Mouse (Mus musculus): ENCODE measurements at regions not wholly inside any gene's neighbourhood (a gene's known extent, or its start where the extent isn't known, plus 50 kb on each side); places are given as distances from the start of the nearest gene placed in this dataset.
A peak's percentile ranks its signal among the peaks of the same experiment; 100 is the strongest.

DNA sequence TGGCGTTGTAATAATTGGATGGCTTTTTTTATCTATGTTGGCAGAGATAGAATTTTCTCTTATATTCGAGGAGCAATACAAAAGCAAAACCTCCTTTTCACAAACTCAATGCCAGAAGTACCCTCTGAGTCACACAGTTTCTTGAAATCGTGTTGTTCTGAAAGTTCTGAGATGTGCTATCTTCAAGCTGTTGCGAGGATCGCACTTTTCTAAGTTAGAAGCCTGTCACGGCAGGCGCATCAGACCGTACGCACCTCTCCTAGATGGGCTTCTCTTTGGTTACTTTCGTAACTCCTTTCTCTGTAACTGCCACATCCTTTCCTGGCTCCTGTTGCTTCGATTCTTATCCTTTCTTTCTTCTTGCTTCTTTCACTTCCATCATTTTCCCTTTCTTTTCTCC is 271.2 kb upstream of the Arrdc3 start:
- peak in 1 of 2 experiments; percentile 21 for DNase-seq (ENCODE audit: low spot score in 2 of 2)

DNA sequence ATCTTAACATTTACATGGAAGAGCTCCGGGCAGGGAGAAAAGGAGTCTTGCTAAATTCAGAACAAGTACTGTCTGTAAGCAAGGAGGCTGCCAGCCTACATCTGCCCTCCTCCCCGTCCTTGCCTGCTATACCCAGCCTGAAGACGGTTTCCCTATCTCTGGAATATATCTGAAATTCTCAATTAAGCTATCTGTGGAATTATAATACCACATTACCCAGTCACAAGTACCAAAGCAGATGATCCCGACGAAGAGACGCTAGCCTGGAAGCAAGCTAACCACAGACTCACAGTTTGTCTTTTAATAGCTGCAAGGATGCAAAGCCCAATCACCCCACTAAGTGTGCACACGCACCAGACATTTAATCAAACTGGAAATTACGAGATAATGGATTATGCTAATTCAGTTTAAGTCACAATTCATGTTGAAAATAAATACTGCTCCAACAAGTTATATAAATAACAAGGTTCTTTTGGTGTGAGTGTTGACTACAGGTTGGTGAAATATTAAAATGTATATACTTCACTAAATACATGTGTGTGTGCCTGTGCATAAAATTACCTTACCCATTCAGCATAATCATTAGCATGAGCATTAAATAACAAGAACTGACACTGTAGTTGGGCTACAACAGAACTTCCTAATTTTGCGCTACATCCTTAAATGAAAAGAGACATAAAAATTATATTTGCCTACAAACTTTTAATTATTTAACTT is 269.9 kb upstream of the Arrdc3 start:
- peak in 1 of 2 experiments; percentile 19 for DNase-seq (ENCODE audit: low spot score in 2 of 2)

DNA sequence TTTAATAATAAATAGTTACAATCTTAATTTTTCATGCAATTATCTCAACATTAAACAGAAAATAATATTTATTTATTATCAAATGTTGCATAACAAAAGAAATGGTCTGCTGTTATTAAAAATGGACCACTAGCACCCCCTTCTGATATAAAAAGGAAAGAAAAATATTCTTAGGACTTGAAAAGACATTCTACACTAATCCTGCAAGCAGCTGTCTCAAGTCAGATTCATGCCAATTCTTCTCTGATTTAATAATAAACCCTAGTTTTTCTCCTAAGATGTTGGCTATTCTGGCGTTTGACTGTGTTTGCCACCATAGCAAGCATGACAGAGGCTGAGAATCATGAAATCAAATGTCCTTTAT is 269.3 kb upstream of the Arrdc3 start:
- no peak for DNase-seq (ENCODE audit: low spot score in 2 of 2)

DNA sequence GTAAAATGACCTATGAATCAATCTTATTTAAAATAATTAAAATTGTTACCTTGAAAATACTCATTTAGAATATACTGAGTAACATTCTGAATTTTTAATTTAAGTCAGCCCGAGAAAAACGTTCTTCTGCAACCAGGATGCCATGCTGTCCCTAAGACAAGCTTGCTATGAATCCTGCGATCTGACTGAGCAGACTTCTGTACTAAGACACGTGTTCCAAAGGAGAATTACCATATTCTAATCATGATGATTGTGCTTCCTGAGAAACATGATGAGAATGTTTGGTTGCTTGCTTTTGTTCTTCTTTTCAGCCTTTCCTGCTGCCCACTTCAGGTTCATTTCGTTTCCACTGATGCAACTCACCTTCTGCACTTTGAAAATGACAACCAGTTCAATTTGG is 268.2 kb upstream of the Arrdc3 start:
- no peak for DNase-seq (ENCODE audit: low spot score in 2 of 2)

DNA sequence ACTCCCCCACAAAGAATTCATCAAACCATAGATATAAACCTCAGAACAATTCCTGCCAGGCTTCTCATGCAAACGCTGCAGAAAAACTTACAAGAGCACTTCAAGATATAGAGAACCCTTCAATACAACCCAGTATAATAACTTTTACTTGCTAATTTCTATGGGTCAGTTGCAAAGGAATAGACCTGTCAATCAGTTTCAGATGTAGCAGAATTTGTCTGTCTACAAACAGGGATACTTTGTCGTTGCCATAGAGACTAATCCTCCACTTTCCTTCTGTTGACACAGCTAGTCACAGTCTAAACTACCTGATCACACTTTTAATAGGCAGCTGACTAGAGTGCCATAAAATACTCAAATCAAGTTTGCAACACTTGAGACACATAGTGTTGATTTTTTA is 260.2 kb upstream of the Arrdc3 start:
- no peak for DNase-seq (ENCODE audit: low spot score in 2 of 2)

DNA sequence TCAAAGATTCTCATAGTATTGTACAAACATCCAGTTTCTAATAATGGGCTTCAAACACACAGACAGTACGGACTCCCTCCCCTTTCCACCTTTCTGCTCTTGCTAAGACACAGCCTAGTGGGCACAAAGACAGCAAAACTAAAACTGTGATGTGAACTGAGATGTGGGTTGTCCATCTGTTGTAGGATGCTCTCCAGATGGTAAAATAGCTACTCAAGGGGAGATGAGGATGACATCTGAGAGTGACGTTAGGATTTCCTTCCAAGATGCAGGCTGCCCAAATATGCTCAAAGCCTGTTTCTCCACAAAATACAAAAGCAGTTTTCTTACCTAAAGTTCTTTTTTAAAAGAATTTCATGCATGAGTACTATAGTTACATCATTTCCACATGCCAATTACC is 241.8 kb upstream of the Arrdc3 start:
- peak in 1 of 2 experiments; percentile 2 for DNase-seq (ENCODE audit: low spot score in 2 of 2)

DNA sequence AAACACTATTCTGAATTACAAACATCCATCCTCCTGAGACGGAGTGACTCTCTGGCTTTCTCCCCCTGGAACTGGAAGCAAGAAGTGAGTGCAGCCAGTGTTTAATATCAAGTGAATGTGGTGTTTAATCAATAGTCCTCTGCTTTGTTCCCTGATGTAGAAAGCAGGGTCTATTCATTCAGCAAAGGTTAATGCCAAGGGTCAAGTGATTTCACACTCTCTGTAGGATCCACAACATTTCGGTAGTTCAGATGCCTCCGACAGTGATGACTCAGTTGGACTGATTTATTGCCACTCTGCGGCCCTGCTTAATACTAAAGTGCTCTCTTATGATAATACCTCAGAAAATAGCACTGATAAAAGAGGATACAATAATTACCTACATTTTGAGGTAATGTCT is 235.6 kb upstream of the Arrdc3 start:
- no peak for DNase-seq (ENCODE audit: low spot score in 2 of 2)

DNA sequence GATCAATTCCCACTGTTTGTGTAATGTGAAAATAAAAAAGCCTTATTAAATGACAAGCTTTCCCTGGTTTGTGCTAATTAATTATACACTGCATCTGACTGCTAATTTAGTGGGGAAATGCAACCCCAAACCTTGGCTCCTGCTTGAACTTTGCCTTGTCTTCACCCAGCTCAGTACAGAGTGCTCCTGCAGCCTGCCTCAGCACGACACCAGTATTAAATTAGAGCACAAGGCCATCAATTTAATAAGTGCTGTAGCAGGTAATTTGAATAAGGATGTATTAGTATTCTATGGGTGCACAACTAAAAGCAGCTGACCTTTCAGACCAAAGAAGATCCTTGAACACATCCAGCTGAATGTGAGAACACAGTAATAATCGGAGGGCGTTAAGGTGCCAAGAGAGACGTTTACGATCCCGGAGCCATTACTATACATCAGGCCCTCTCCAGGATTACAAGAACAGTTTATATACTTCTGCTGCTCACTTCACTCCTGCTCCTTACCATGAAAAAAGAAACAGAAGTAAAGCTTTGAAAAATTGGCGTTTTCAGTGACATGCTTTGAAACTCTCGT is 230.1 kb upstream of the Arrdc3 start:
- DNase-seq (ENCODE audit: low spot score in 2 of 2) = no peak

DNA sequence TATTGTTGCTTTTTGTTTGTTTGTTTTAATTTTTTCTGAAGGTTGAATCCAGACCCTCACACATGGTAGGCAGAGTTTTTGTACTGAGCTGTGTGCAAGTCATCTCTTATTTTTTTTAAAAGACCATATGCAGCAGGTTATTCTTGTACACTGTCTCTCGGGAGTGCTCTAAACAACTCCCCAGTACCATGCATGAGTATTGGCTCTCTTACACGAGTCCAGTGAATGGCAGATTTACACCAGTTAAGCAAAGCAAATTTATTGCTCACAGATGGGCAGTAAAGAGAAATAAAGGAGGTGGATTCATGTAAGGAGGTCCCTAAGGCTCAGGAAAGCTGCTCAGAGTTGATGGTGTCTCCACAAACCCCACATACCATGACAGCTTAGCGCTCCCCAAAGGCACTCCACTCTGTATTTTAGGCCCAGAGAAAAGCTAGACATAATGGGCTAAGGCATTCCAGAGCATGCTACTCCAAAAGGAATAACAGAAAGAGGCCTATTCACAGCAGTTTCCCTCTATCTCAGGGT is 216.9 kb upstream of the Arrdc3 start:
- DNase-seq (ENCODE audit: low spot score in 2 of 2) = no peak

DNA sequence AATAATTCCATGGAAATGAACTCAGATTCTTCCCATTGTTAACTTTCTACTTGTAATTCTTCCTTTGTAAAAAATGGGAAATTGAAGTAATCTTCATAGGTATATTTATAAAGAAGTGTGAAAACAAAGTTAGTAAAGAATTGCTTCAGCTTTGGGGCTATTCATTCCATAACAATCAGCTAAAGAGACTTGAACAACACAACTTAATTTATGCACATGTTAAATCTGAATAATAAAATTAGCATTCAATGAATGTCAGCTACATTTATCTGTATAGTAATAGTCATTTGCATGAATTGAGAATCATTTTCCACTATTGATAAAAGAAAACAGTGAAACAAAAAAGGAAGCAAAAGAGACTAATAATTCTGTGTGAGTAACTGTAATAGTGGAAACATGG is 193.3 kb upstream of the Arrdc3 start:
- DNase-seq (ENCODE audit: low spot score in 2 of 2) = no peak

DNA sequence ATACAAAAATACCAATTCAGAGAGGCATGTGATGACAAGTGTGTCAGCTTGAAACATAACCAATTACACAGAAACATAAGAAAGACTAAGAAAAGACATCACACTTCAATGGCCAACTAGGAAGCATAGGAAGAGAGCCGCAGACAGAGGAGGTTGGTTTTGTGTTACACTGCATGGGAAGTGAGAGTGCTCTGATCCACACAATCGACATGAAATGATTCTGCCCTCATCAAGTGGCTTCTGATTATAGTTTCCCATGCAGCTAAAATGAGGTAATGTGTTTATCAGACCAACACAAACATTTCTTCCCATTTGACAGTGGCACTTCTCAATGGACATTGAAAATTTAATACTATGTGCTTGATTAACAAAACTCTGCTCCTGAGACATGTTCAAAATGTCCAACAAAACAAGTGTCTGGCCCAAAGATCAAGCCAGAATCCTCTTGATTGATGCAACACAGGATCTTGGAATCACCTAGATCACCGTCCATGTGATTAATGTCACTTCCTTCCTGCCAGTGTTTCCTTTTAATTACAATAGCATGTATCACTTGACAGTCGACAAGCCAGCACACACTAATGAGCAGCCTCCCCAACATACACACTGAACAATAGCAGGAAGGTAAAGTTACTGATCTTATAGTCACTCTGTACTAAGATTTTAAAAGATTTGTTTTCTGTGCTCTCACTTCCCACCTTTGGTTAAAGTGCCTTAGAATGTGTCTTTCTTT is 192.4 kb upstream of the Arrdc3 start:
- no peak for DNase-seq (ENCODE audit: low spot score in 2 of 2)

DNA sequence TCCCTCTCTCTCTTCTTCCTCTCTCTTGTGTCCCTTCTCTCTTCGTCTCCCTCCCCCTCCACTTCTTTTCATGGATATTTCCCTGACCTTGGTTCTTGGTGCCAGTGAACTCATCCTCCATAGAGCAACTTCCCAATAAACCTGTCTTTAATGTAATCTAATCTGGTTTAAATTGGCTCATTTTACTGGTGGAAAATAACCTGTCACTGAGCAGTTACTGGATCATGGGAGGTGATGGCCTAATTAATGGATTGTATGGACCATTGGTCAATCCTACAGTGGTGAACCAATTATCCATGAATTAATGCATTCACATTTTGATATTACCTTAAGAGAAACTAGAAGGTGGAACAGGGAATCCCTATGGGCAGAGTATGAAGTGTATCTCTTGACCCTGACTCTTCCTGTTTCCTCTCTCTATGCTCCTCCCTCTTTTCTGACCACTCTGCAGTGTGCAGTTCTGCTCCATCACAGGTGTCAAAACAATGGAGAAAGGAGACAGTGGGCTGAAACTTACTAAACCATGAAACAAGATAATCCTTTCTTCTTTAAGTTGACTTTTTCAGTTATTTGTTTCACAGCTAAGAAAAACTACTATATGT is 187.5 kb upstream of the Arrdc3 start:
- no peak for DNase-seq (ENCODE audit: low spot score in 2 of 2)

DNA sequence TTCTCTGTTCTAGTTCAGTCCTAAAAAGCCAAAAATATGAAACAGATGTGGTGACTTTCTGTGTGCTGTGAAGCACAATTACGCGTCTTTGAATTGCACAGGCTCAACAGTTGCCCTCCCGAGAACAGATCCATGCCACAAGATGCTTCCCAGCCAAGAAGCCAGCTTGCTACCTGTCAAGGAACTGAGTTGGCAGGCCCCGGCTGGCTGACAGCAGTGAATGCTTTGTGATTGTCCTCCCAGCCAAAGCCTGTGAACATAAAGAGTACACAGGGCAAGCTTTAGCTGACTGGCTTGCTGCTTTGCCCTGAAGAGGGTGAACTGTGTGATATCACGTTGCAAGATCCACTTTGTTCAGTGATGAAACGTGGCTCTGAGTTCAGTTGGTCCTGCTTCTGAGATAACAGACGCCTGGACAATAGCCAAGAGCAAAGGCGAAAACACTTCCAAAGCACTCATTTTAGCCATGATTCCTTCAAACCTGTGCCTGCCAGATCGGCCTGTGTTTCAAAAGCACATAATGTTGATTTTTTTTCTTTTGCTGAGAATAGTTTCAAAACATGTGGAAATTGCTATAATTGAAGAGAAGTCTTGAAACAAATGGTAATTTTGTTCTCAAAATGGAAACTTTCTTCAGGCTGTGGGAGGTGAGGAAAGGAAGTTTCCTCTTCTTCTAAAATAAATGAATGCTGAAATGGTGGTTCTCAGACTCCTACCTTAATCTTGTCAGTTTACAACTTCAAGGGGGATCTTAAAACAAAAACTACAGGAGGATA is 173.5 kb upstream of the Arrdc3 start:
- peak; percentile 15 to 33 for DNase-seq (ENCODE audit: low spot score in 2 of 2)

DNA sequence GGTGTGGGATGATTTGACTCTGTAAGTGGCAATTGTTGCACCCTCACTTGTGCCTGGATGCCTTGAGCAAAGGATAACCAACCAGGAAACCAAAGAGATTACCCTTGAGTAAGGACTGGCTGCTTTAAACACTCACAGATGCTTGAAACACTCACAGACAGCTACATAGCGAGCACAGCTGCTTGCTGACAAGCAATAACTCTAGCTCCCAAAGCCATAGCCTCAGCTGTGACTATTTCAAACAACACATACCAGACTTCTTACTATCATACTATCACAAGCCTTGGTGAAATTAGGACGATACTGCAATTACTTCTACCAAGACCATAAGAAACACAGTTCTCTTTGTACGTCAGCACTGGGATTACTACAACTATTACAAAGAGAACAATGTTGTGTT is 163.9 kb upstream of the Arrdc3 start:
- DNase-seq (ENCODE audit: low spot score in 2 of 2) = no peak

DNA sequence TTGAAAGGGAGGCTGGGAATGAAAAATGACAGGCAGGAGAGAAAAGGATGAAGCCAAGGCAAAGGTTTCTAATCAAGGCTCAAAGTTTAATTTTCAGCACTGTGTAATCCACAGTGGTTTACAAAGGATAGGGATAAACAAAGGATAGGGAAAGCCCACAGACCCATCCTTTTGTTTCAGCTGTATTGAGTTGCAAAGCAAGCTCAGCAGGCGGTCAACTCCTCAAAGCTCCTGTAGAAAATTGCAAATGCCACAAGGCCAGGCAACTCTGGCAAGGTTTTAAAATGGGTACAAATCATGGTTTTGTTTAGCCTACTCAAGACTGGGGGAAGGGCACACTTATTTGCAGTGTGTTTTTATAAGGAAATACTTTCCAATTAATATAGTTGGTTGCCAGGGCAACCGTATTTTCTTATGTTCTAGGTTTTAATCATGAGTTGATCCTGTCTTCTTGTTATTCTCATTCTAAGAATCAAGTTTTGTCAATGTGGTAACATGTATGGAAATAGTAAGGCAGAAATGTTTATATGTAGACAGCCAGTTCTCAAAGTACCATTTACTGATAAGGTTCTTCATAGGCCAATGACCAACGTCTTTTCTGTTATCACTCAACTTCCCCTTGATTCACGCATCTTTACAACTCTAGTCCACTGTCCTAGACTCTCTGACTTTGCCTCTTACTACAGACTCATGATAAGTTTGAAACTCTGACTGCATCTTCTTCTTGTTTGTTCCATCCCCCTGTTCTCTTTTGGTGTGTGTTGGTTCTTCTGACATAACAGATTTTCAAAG is 159.8 kb upstream of the Arrdc3 start:
- DNase-seq (ENCODE audit: low spot score in 2 of 2) = no peak

DNA sequence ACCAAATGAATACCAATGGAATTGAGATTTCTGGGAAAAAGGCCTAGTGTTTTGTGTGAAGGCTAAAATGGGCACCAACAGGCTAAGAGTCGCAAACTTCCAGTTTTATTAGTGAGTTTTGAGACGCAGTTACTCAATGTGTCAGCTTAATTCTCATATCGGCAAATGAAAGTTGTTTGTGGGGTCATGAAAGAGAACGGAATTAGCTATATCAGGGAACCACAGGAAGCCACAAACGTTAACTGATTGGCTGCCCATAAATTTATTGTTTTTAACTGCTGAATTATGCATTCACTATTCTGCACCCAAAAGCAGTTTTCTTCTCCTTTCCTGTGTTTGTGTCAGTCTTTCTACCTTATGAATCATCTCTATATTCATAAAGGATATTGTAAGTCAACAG is 154.0 kb upstream of the Arrdc3 start:
- no peak for DNase-seq (ENCODE audit: low spot score in 2 of 2)

DNA sequence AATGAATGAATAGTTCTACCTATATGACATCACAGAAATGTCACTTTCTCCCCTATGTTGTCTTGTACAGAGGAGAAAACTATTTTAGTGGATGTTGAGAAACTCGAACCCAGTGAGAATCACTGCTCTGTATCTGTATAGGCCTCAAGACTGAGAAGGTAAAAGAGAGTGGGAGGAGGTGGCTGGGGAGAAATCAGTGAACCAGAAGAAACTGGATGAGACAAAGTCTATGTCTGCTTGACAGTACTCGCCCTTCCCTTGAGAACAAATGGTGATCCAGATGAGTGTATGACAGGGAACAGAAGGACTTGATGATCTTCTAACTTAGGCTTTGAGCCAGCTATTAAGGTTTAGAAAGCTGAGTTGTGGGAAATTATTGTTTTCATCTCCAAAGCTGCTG is 137.2 kb upstream of the Arrdc3 start:
- no peak for DNase-seq (ENCODE audit: low spot score in 2 of 2)

DNA sequence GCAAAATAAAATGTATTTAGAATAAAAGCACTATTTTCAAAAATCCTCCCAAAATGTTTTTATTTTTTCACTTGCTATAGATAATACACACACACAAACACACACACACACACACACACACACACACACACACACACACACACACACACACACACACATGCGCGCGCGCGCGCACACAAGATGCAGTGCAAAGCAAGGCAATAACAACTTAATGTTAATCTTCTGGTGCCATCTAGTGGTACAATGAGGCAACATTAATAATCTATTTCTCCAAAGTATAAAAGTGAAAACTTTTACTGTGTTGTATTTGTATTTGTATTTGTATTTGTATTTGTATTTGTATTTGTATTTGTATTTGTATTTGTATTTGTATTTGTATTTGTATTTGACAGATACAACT is 136.2 kb upstream of the Arrdc3 start:
- DNase-seq (ENCODE audit: low spot score in 2 of 2) = peak in 1 of 2 experiments; percentile 9

Data from left cerebral cortex, adult 18-20 months (tissue).